Mouse (Mus musculus) E14TG2a.4 (cell line): ENCODE results near the gene Src.

Source experiments
- CTCF ChIP-seq: conservative IDR thresholded peaks from 2 replicates; pipeline ENCODE4 v1.5.1; 2014; ENCODE audit warnings: low read length
- NANOG ChIP-seq: IDR thresholded peaks from 2 replicates; pipeline ENCODE4 v1.6.1; 2014; ENCODE audit warnings: borderline replicate concordance, low read length, mixed read lengths
- POU5F1 ChIP-seq: IDR thresholded peaks from 2 replicates; pipeline ENCODE4 v1.6.1; 2014; ENCODE audit warnings: low read length, borderline replicate concordance

GRCm38 (mm10) chr2:157474269-157474729 is 56.1 kb downstream of the Src start:
- TF ChIP-seq CTCF (no peak), POU5F1 (no peak), NANOG (no peak)
